In genomic region chr1:91428614-91429013, GRCm38 (mm10) we compare ENCODE assay signal across 9 mouse cellular contexts. TPM values are rescaled to one million over a fixed set of nuclear protein-coding genes. Genes with fewer than 3 reads are reported as not detected.
A peak's percentile ranks its signal among the peaks of the same experiment; 100 is the strongest.
DNase-seq lines count a peak whose midpoint lies in the region; ATAC-seq and TF ChIP-seq lines count a peak whose summit lies in the region.
"Had no signal": no experiment of that assay in that cellular context is flagged by ENCODE, and none has a peak within 500 bp of the region (broad histone marks: within the 10 kb centered on the region; RNA-seq: fewer than 3 reads in every experiment).

No protein-coding gene starts in this region.

- peak; percentile 95 for TF ChIP-seq CTCF in intestine, postnatal 0 days (IDR thresholded peaks at IDR 0.05; ENCODE audit: low read depth)
- TF ChIP-seq CTCF in olfactory bulb, adult 2 months (IDR thresholded peaks at IDR 0.05; ENCODE audit: insufficient read depth, low read depth, low read length) = 0 out of 2 replicates have a peak, but pooled peaks have one; percentile 26

- no peak overlapping the region for H3K9ac ChIP-seq in intestine, postnatal 0 days (ENCODE audit: low read depth, low read length)
- H3K9ac ChIP-seq in limb, embryonic 11.5 days (ENCODE audit: low read length) = no peak overlapping the region
- H3K9ac ChIP-seq: embryonic facial prominence, embryonic 13.5 days had no signal

- peaks cover 92% of the 10 kb centered on the region for H3K36me3 ChIP-seq in intestine, postnatal 0 days (ENCODE audit: control insufficient read depth, insufficient read depth)
- no peaks in the 10 kb centered on the region; the same call in 1 of the 2 replicates for H3K36me3 ChIP-seq in limb, embryonic 11.5 days (ENCODE audit: control insufficient read depth, insufficient read depth, low read length)

- no peak overlapping the region for H3K4me3 ChIP-seq in intestine, postnatal 0 days (ENCODE audit: low read depth, low read length)
- H3K4me3 ChIP-seq in limb, embryonic 11.5 days (ENCODE audit: low read depth, low read length) = no peak overlapping the region
- no peak overlapping the region for H3K4me3 ChIP-seq in olfactory bulb, adult 2 months (ENCODE audit: insufficient read depth, low read depth, low read length)
- H3K4me3 ChIP-seq: embryonic facial prominence, embryonic 13.5 days had no signal

- H3K27ac ChIP-seq in intestine, postnatal 0 days (ENCODE audit: low read depth, low read length) = no peak overlapping the region
- H3K27ac ChIP-seq in limb, embryonic 11.5 days (replicated peaks; ENCODE audit: low read depth, low read length) = no peak overlapping the region
- H3K27ac ChIP-seq in olfactory bulb, adult 2 months (ENCODE audit: insufficient read depth, low read depth, low read length) = no peak overlapping the region
- H3K27ac ChIP-seq: embryonic facial prominence, embryonic 13.5 days had no signal

- TF ChIP-seq POLR2A in olfactory bulb, adult 2 months (IDR thresholded peaks at IDR 0.05; ENCODE audit: insufficient read depth, low read depth, low read length) = no peak

- H3K27me3 ChIP-seq in intestine, postnatal 0 days (replicated peaks; ENCODE audit: control insufficient read depth, insufficient read depth, low read length) = no peaks in the 10 kb centered on the region
- no peaks in the 10 kb centered on the region for H3K27me3 ChIP-seq in limb, embryonic 11.5 days (ENCODE audit: control insufficient read depth, insufficient read depth, low read length)
- H3K27me3 ChIP-seq: embryonic facial prominence, embryonic 13.5 days had no signal

- WGBS in intestine, postnatal 0 days = 31% methylated on average over 4 of the region's 4 CpGs
- 35% methylated on average over 4 of the region's 4 CpGs for WGBS in limb, embryonic 11.5 days
- 23% methylated on average over 4 of the region's 4 CpGs for WGBS in olfactory bulb, adult 2 months

- no peak overlapping the region for H3K4me2 ChIP-seq in intestine, postnatal 0 days (replicated peaks; ENCODE audit: low read depth)
- H3K4me2 ChIP-seq in limb, embryonic 11.5 days (ENCODE audit: low read depth, severe bottlenecking) = no peak overlapping the region
- H3K4me2 ChIP-seq: embryonic facial prominence, embryonic 13.5 days had no signal

- ATAC-seq in intestine, postnatal 0 days = peak; percentile 54; the same call in 1 of the 2 replicates
- no peak; the same call in 1 of the 2 replicates for ATAC-seq in limb, embryonic 11.5 days (ENCODE audit: insufficient number of reproducible peaks, low FRiP score, low TSS enrichment, low read depth)

- H3K4me1 ChIP-seq in intestine, postnatal 0 days (replicated peaks; ENCODE audit: control insufficient read depth, insufficient read depth, low read length) = no peaks in the 10 kb centered on the region
- 0 out of 2 replicates have a peak, but pooled peaks cover 2% of the 10 kb centered on the region for H3K4me1 ChIP-seq in limb, embryonic 11.5 days (ENCODE audit: control insufficient read depth, insufficient read depth, low read length)
- no peaks in the 10 kb centered on the region for H3K4me1 ChIP-seq in olfactory bulb, adult 2 months (ENCODE audit: control insufficient read depth, insufficient read depth, low read length)
- H3K4me1 ChIP-seq: embryonic facial prominence, embryonic 13.5 days had no signal

- no peaks in the 10 kb centered on the region for H3K9me3 ChIP-seq in intestine, postnatal 0 days (ENCODE audit: control insufficient read depth)
- H3K9me3 ChIP-seq in limb, embryonic 11.5 days (ENCODE audit: control insufficient read depth, low read length) = no peaks in the 10 kb centered on the region
- H3K9me3 ChIP-seq: embryonic facial prominence, embryonic 13.5 days had no signal

- DNase-seq in 3134 (ENCODE audit: extremely low read depth, insufficient read length, low spot score) (peak; percentile 59), ZHBTc4 (ENCODE audit: low read depth, low spot score) (peak; percentile 80)
- DNase-seq in cerebellum, postnatal 36 days = peak; percentile 76 to 81
- DNase-seq in gastrocnemius, adult 8-10 months (ENCODE audit: low spot score in 2 of 2) = peak; percentile 72 to 75
- peak; percentile 88 for DNase-seq in limb, embryonic 11.5 days (ENCODE audit: low spot score)
- peak; percentile 39 for DNase-seq in testis, postnatal 14 days (ENCODE audit: low spot score)

RNA-seq across cellular contexts. Expression of gene Hes6, which starts 14.8 kb away (rescaled TPM):
- total RNA-seq in gastrocnemius, adult 8-10 months (2022) = 1 to 10 TPM; 6.9 to 9.2 (median 7.2) TPM
- 84.1 and 84.8 TPM in 2 replicates for polyA plus RNA-seq in intestine, postnatal 0 days (2015; fragmentation: Nextera tagmentation; extraction: Ambion mirVana)
- polyA plus RNA-seq in limb, embryonic 11.5 days (2014; fragmentation: Nextera tagmentation; extraction: Ambion mirVana) = 99.8 and 101 TPM in 2 replicates
- polyA plus RNA-seq in olfactory bulb, adult 2 months (2012; ENCODE audit: insufficient read depth, insufficient read length, low replicate concordance, missing spikeins) = not detected in 2 replicates

RNA-seq across cellular contexts. Expression of gene Ilkap, which starts 30.0 kb away (rescaled TPM):
- total RNA-seq in gastrocnemius, adult 8-10 months (2022) = 10 to 100 TPM; 31.2 to 40.1 (median 34.0) TPM
- 51.2 TPM in 2 replicates for polyA plus RNA-seq in intestine, postnatal 0 days (2015; fragmentation: Nextera tagmentation; extraction: Ambion mirVana)
- 178 and 189 TPM in 2 replicates for polyA plus RNA-seq in limb, embryonic 11.5 days (2014; fragmentation: Nextera tagmentation; extraction: Ambion mirVana)
- not detected in 2 replicates for polyA plus RNA-seq in olfactory bulb, adult 2 months (2012; ENCODE audit: insufficient read depth, insufficient read length, low replicate concordance, missing spikeins)

RNA-seq across cellular contexts. Expression of gene Per2, which starts 30.5 kb away (rescaled TPM):
- total RNA-seq in gastrocnemius, adult 8-10 months (2022) = 10 to 100 TPM in 1 of 4 experiments, 1 to 10 TPM in 3; 7.0 to 15.0 (median 8.8) TPM
- polyA plus RNA-seq in intestine, postnatal 0 days (2015; fragmentation: Nextera tagmentation; extraction: Ambion mirVana) = 7.2 and 7.9 TPM in 2 replicates
- 1.4 and 2.1 TPM in 2 replicates for polyA plus RNA-seq in limb, embryonic 11.5 days (2014; fragmentation: Nextera tagmentation; extraction: Ambion mirVana)
- polyA plus RNA-seq in olfactory bulb, adult 2 months (2012; ENCODE audit: insufficient read depth, insufficient read length, low replicate concordance, missing spikeins) = not detected in 2 replicates

Comparison
In these comparisons a context has a peak if more than half of its experiments do, and no peak if none do; other contexts are left out.
1. RNA of gene Ilkap, which starts 30.0 kb away (polyA plus RNA-seq): 178 to 189 TPM in limb, embryonic 11.5 days and 51.2 TPM in intestine, postnatal 0 days; not detected in olfactory bulb, adult 2 months; every median in the first group is over 10 times any median in the second.
2. Peak in every context shown above with its lines, with median percentiles within 50 percentile points of each other: DNase-seq.